Mouse (Mus musculus) cerebellum, adult 2 months (tissue): Measurements from ENCODE around the gene Gigyf1. TPM values are rescaled to one million over a fixed set of nuclear protein-coding genes. Genes with fewer than 3 reads are reported as not detected.
A peak's percentile ranks its signal among the peaks of the same experiment; 100 is the strongest.

Experiments used
- DNase-seq, 2 experiments: peaks; one replicate each; pipeline ENCODE4 v3.0.0; 2021
- H3K27ac ChIP-seq: fragments of 200-500 bp; 2 replicates; pipeline ENCODE4 v1.5.1; 2012; ENCODE audit warnings: low read length, control low read depth, inconsistent platforms; ENCODE audit not compliant: insufficient read depth
- H3K27me3 ChIP-seq: fragments of 200-500 bp; 2 replicates; pipeline ENCODE4 v1.6.1; 2012; ENCODE audit warnings: inconsistent platforms, mild to moderate bottlenecking, low read length, moderate library complexity; ENCODE audit not compliant: control insufficient read depth, insufficient read depth
- H3K4me1 ChIP-seq: fragments of 200-500 bp; 2 replicates; pipeline ENCODE4 v1.6.1; 2011; ENCODE audit warnings: low read length; ENCODE audit not compliant: control insufficient read depth, insufficient read depth
- H3K4me3 ChIP-seq: fragments of 200-500 bp; replicated peaks from 2 replicates; pipeline ENCODE3; 2011; ENCODE audit warnings: mild to moderate bottlenecking, low read depth, low read length, control low read depth; ENCODE audit not compliant: insufficient read depth
- CTCF ChIP-seq: fragments of 200-500 bp; IDR thresholded peaks from 2 replicates; pipeline ENCODE4 v1.5.1; 2011; ENCODE audit warnings: low read depth, mild to moderate bottlenecking, control low read depth, low read length, moderate library complexity, borderline replicate concordance; ENCODE audit not compliant: insufficient read depth
- POLR2A ChIP-seq: fragments of 200-500 bp; IDR thresholded peaks from 2 replicates; pipeline ENCODE4 v1.6.1; 2011; ENCODE audit warnings: low read length, control low read depth, borderline replicate concordance; ENCODE audit not compliant: insufficient read depth
- WGBS: fragments of 180-500 bp; shearing (Covaris S2); methylation state at CpG from one replicate; pipeline ENCODE4 v1.1.7; 2018; 5-methylcytosine and 5-hydroxymethylcytosine counted together
- polyA plus RNA-seq: library from polyadenylated mRNA; depleted of rRNA; stranded (reverse); fragments of >200 nt; gene quantifications from 2 replicates; pipeline ENCODE4 v1.2.3, GENCODE M21; 2012; rRNA removed

Gigyf1 gene
- 59.8 and 61.2 TPM in 2 replicates for polyA plus RNA-seq

GRCm38 (mm10) chr5:137518436-137518835, at the start of gene Gigyf1:
Gene Gigyf1, plus strand, starts transcription at chr5:137518548.
- TF ChIP-seq CTCF = peak; percentile 62
- TF ChIP-seq POLR2A = no peak

GRCm38 (mm10) chr5:137472252-137472904, 46.0 kb upstream of the Gigyf1 start:
- DNase-seq = no peak
- no peaks in the 10 kb centered on the region for H3K4me1 ChIP-seq
- 61% methylated on average over 5 of the region's 5 CpGs for WGBS
- no peaks in the 10 kb centered on the region for H3K27me3 ChIP-seq
- no peak overlapping the region for H3K4me3 ChIP-seq
- no peak overlapping the region for H3K27ac ChIP-seq
- TF ChIP-seq CTCF = no peak
- TF ChIP-seq POLR2A = no peak

More at GRCm38 (mm10) chr5:137518436-137518835, at the start of gene Gigyf1:
- peak in 1 of 2 experiments; percentile 51 for DNase-seq
- Histone ChIP-seq H3K4me1 (peaks cover 15% of the 10 kb centered on the region), H3K27me3 (no peaks in the 10 kb centered on the region), H3K27ac (no peak within 1 kb of the TSS), H3K4me3 (no peak within 1 kb of the TSS)
- WGBS = 49% methylated on average over 5 of the region's 5 CpGs

- H3K27me3 ChIP-seq = no peaks in the 10 kb centered on the region
- 29% methylated on average over 2 of the region's 2 CpGs for WGBS
- no peak for DNase-seq
- H3K4me1 ChIP-seq = no peaks in the 10 kb centered on the region
- no peak overlapping the region for H3K27ac ChIP-seq
- TF ChIP-seq CTCF (no peak), POLR2A (no peak)
- no peak overlapping the region for H3K4me3 ChIP-seq
Measured at GRCm38 (mm10) chr5:137474351-137474750, 44.0 kb upstream of the Gigyf1 start.

GRCm38 (mm10) chr5:137476964-137477363, 41.4 kb upstream of the Gigyf1 start, which contains the start of gene Zan:
Gene Zan, minus strand, starts transcription at chr5:137477064.
- Histone ChIP-seq H3K27ac (no peak within 1 kb of the TSS), H3K4me1 (no peaks in the 10 kb centered on the region), H3K27me3 (no peaks in the 10 kb centered on the region), H3K4me3 (no peak within 1 kb of the TSS)
- 87% methylated on average over 5 of the region's 5 CpGs for WGBS
- no peak for TF ChIP-seq POLR2A
- TF ChIP-seq CTCF = no peak
- DNase-seq = no peak

- peak; percentile 75 to 85 for DNase-seq
- no peaks in the 10 kb centered on the region for H3K4me1 ChIP-seq
- H3K4me3 ChIP-seq = no peak overlapping the region
- no peak for TF ChIP-seq POLR2A
- TF ChIP-seq CTCF = peak; percentile 76
- no peak overlapping the region for H3K27ac ChIP-seq
- no peaks in the 10 kb centered on the region for H3K27me3 ChIP-seq
Measured at GRCm38 (mm10) chr5:137481138-137481537, 37.2 kb upstream of the Gigyf1 start.

- no peak for DNase-seq
- WGBS = 22% methylated on average over 8 of the region's 8 CpGs
Measured at GRCm38 (mm10) chr5:137481897-137482296, 36.5 kb upstream of the Gigyf1 start.

GRCm38 (mm10) chr5:137485071-137485850, 33.1 kb upstream of the Gigyf1 start:
- DNase-seq = no peak
- WGBS = 12% methylated on average over 29 of the region's 30 CpGs
- TF ChIP-seq POLR2A = no peak
- Histone ChIP-seq H3K27me3 (no peaks in the 10 kb centered on the region; the same call in 1 of the 2 replicates), H3K4me1 (no peaks in the 10 kb centered on the region), H3K27ac (no peak overlapping the region), H3K4me3 (no peak overlapping the region)

More at GRCm38 (mm10) chr5:137481897-137482296, 36.5 kb upstream of the Gigyf1 start:
- Histone ChIP-seq H3K27ac (no peak overlapping the region), H3K27me3 (no peaks in the 10 kb centered on the region), H3K4me1 (no peaks in the 10 kb centered on the region), H3K4me3 (no peak overlapping the region)
- TF ChIP-seq CTCF = no peak
- TF ChIP-seq POLR2A = no peak

- H3K4me1 ChIP-seq = no peaks in the 10 kb centered on the region
- 4% methylated on average over 17 of the region's 17 CpGs for WGBS
- no peaks in the 10 kb centered on the region; the same call in 1 of the 2 replicates for H3K27me3 ChIP-seq
- no peak for DNase-seq
- TF ChIP-seq CTCF = no peak
- TF ChIP-seq POLR2A = no peak
- H3K4me3 ChIP-seq = no peak overlapping the region
- H3K27ac ChIP-seq = no peak overlapping the region
Measured at GRCm38 (mm10) chr5:137485851-137486155, 32.5 kb upstream of the Gigyf1 start.
